ENCODE assay signal across 8 mouse cellular contexts in genomic region chr1:52719096-52719495, GRCm38 (mm10). TPM values are rescaled to one million over a fixed set of nuclear protein-coding genes. Genes with fewer than 3 reads are reported as not detected.
DNase-seq lines count a peak whose midpoint lies in the region.

No protein-coding gene starts in this region.

- DNase-seq in left cerebral cortex, postnatal 14 days (ENCODE audit: low spot score in 2 of 2), result peak; percentile 44 to 79
- no peak for DNase-seq in left cerebral cortex, adult 18-20 months (ENCODE audit: low spot score in 2 of 2)
- peak; percentile 30 for DNase-seq in A20 (ENCODE audit: low read depth, low spot score)
- peak; percentile 6 to 57 for DNase-seq in CD8-positive naive resting alpha-beta T cell, adult 2 months (ENCODE audit: low read depth in 2 of 2, low spot score in 2 of 2)
- peak; percentile 76 for DNase-seq in layer of hippocampus, adult 11-12 months (ENCODE audit: low spot score)
- no peak for DNase-seq in neural tube, embryonic 10.5 days (ENCODE audit: extremely low spot score, low spot score)
- no peak for DNase-seq in urinary bladder, adult 18-20 months (ENCODE audit: low spot score in 2 of 2)
- DNase-seq in gastrocnemius, postnatal 4 days (ENCODE audit: low spot score in 2 of 2), result no peak

- intact Hi-C loops in left cerebral cortex, postnatal 14 days (cut with DNase I), result no loop called here

RNA-seq across cellular contexts. Expression of gene Mfsd6, which starts 8.2 kb away (rescaled TPM):
- 10 to 100 TPM; 68.8 to 70.5 TPM for total RNA-seq in left cerebral cortex, postnatal 14 days (2021)
- 10 to 100 TPM; 83.3 to 84.2 TPM for total RNA-seq in left cerebral cortex, adult 18-20 months (2021)
- total RNA-seq in gastrocnemius, postnatal 4 days (2021), result 1 to 10 TPM; 6.2 to 7.6 TPM

Comparison
In these comparisons a context has a peak if more than half of its experiments do, and no peak if none do; other contexts are left out.
1. DNase-seq: peak in left cerebral cortex, postnatal 14 days (2 of 2), A20 (single experiment), CD8-positive naive resting alpha-beta T cell, adult 2 months (2 of 2) and layer of hippocampus, adult 11-12 months (single experiment); none in left cerebral cortex, adult 18-20 months (0 of 2), neural tube, embryonic 10.5 days (single experiment), urinary bladder, adult 18-20 months (0 of 2) and gastrocnemius, postnatal 4 days (0 of 2).
2. RNA of gene Mfsd6, which starts 8.2 kb away (total RNA-seq): 83.3 to 84.2 TPM in left cerebral cortex, adult 18-20 months and 68.8 to 70.5 TPM in left cerebral cortex, postnatal 14 days; 6.2 to 7.6 TPM in gastrocnemius, postnatal 4 days; every median in the first group is over 4 times any median in the second.